Mouse (Mus musculus) megakaryocyte, embryonic 14.5 days (primary cell): ENCODE data around the gene Hamp. TPM values are rescaled to one million over a fixed set of nuclear protein-coding genes. Genes with fewer than 3 reads are reported as not detected.

Source experiments
- H3K27me3 ChIP-seq: replicated peaks from 2 replicates; pipeline ENCODE3; 2012; ENCODE audit warnings: inconsistent platforms
- H3K36me3 ChIP-seq: replicated peaks from 2 replicates; pipeline ENCODE3; 2012; ENCODE audit warnings: low read length, inconsistent platforms, mixed read lengths
- H3K4me1 ChIP-seq: 2 replicates; pipeline ENCODE4 v1.6.1; 2012; ENCODE audit warnings: inconsistent platforms
- H3K4me3 ChIP-seq: replicated peaks from 2 replicates; pipeline ENCODE3; 2012; ENCODE audit warnings: moderate library complexity, mild to moderate bottlenecking, inconsistent platforms
- H3K9me3 ChIP-seq: 2 replicates; pipeline ENCODE4 v1.6.1; 2012; ENCODE audit warnings: inconsistent platforms
- FLI1 ChIP-seq: IDR thresholded peaks from 2 replicates; pipeline ENCODE4 v1.6.1; 2012; ENCODE audit warnings: low read length, inconsistent platforms, mixed read lengths
- GATA1 ChIP-seq: IDR thresholded peaks from 3 replicates; pipeline ENCODE4 v1.6.1; 2012; ENCODE audit warnings: mixed read lengths, low read length, inconsistent platforms, borderline replicate concordance
- polyA plus RNA-seq: library from polyadenylated mRNA; stranded (reverse); fragments of >175 nt; gene quantifications from 2 replicates; pipeline ENCODE4 v1.2.3, GENCODE M21; 2012; ENCODE audit warnings: low replicate concordance; ENCODE audit not compliant: insufficient read depth

Hamp gene
- polyA plus RNA-seq, 1 experiment, result not detected

- peaks cover 35% of the 10 kb centered on the region for H3K4me1 ChIP-seq
- H3K9me3 ChIP-seq, result no peaks in the 10 kb centered on the region
- H3K4me3 ChIP-seq, result no peak overlapping the region
- no peak for TF ChIP-seq GATA1
- peaks cover 28% of the 10 kb centered on the region for H3K27me3 ChIP-seq
- no peaks in the 10 kb centered on the region for H3K36me3 ChIP-seq
These were observed 25.3 kb upstream of the Hamp start for GRCm38 (mm10) chr7:30969174-30969573.

- no peaks in the 10 kb centered on the region for H3K36me3 ChIP-seq
- H3K4me1 ChIP-seq, result peaks cover 34% of the 10 kb centered on the region
- H3K27me3 ChIP-seq, result peaks cover 27% of the 10 kb centered on the region
- no peaks in the 10 kb centered on the region for H3K9me3 ChIP-seq
- H3K4me3 ChIP-seq, result no peak overlapping the region
- TF ChIP-seq FLI1 (no peak), GATA1 (no peak)
These were observed 24.8 kb upstream of the Hamp start for GRCm38 (mm10) chr7:30968611-30969010.

GRCm38 (mm10) chr7:30966657-30967056 is 22.8 kb upstream of the Hamp start:
- no peak for TF ChIP-seq FLI1
- TF ChIP-seq GATA1, result no peak

GRCm38 (mm10) chr7:30965677-30966076 is 21.8 kb upstream of the Hamp start:
- Histone ChIP-seq H3K9me3 (no peaks in the 10 kb centered on the region), H3K4me3 (no peak overlapping the region), H3K27me3 (peaks cover 5% of the 10 kb centered on the region), H3K4me1 (peaks cover 44% of the 10 kb centered on the region), H3K36me3 (no peaks in the 10 kb centered on the region)
- TF ChIP-seq GATA1 (no peak), FLI1 (no peak)

More at GRCm38 (mm10) chr7:30966657-30967056, 22.8 kb upstream of the Hamp start:
- Histone ChIP-seq H3K4me1 (peaks cover 38% of the 10 kb centered on the region), H3K36me3 (no peaks in the 10 kb centered on the region), H3K27me3 (peaks cover 8% of the 10 kb centered on the region), H3K9me3 (no peaks in the 10 kb centered on the region), H3K4me3 (no peak overlapping the region)

GRCm38 (mm10) chr7:30964366-30964765 is 20.5 kb upstream of the Hamp start:
- peaks cover 5% of the 10 kb centered on the region for H3K27me3 ChIP-seq
- peaks cover 46% of the 10 kb centered on the region for H3K4me1 ChIP-seq
- H3K9me3 ChIP-seq, result no peaks in the 10 kb centered on the region
- no peak overlapping the region for H3K4me3 ChIP-seq
- H3K36me3 ChIP-seq, result peaks cover 5% of the 10 kb centered on the region
- TF ChIP-seq FLI1 (no peak), GATA1 (no peak)

- Histone ChIP-seq H3K4me3 (no peak overlapping the region), H3K36me3 (peaks cover 20% of the 10 kb centered on the region), H3K4me1 (peaks cover 61% of the 10 kb centered on the region), H3K27me3 (peaks cover 5% of the 10 kb centered on the region), H3K9me3 (no peaks in the 10 kb centered on the region)
- TF ChIP-seq GATA1 (no peak), FLI1 (no peak)
These were observed 19.0 kb upstream of the Hamp start for GRCm38 (mm10) chr7:30962862-30963261.

GRCm38 (mm10) chr7:30959786-30960349 is 16.0 kb upstream of the Hamp start:
- Histone ChIP-seq H3K4me1 (peaks cover 60% of the 10 kb centered on the region), H3K4me3 (no peak overlapping the region), H3K36me3 (peaks cover 26% of the 10 kb centered on the region), H3K9me3 (no peaks in the 10 kb centered on the region), H3K27me3 (no peaks in the 10 kb centered on the region)
- TF ChIP-seq GATA1, result no peak
- TF ChIP-seq FLI1, result no peak

GRCm38 (mm10) chr7:30958866-30959487 is 15.1 kb upstream of the Hamp start:
- H3K4me3 ChIP-seq, result peak overlapping the region; percentile 98

GRCm38 (mm10) chr7:30958109-30958865 is 14.5 kb upstream of the Hamp start:
- Histone ChIP-seq H3K9me3 (no peaks in the 10 kb centered on the region), H3K27me3 (no peaks in the 10 kb centered on the region), H3K4me3 (peak overlapping the region; percentile 98), H3K36me3 (peaks cover 42% of the 10 kb centered on the region), H3K4me1 (peaks cover 70% of the 10 kb centered on the region)
- no peak for TF ChIP-seq GATA1
- no peak for TF ChIP-seq FLI1

More at GRCm38 (mm10) chr7:30958866-30959487, 15.1 kb upstream of the Hamp start:
- Histone ChIP-seq H3K9me3 (no peaks in the 10 kb centered on the region), H3K27me3 (no peaks in the 10 kb centered on the region), H3K4me1 (peaks cover 68% of the 10 kb centered on the region), H3K36me3 (peaks cover 35% of the 10 kb centered on the region)
- TF ChIP-seq FLI1, result no peak
- TF ChIP-seq GATA1, result no peak

- H3K4me1 ChIP-seq, result peaks cover 73% of the 10 kb centered on the region
- H3K9me3 ChIP-seq, result no peaks in the 10 kb centered on the region
- H3K27me3 ChIP-seq, result no peaks in the 10 kb centered on the region
- TF ChIP-seq FLI1 (no peak), GATA1 (no peak)
- peak overlapping the region; percentile 98 for H3K4me3 ChIP-seq
- peaks cover 51% of the 10 kb centered on the region for H3K36me3 ChIP-seq
These were observed 13.5 kb upstream of the Hamp start for GRCm38 (mm10) chr7:30957367-30957783.
